8 mouse cellular contexts compared by ENCODE assay signal in genomic region chr11:78165761-78166109, GRCm38 (mm10). TPM values are rescaled to one million over a fixed set of nuclear protein-coding genes. Genes with fewer than 3 reads are reported as not detected.
A peak's percentile ranks its signal among the peaks of the same experiment; 100 is the strongest.
DNase-seq lines count a peak whose midpoint lies in the region; ATAC-seq and TF ChIP-seq lines count a peak whose summit lies in the region.

No protein-coding gene starts in this region.

- TF ChIP-seq POLR2A in testis, adult 2 months (IDR thresholded peaks at IDR 0.05; ENCODE audit: control insufficient read depth, low read depth, low read length): no peak

- H3K4me2 ChIP-seq in forebrain, embryonic 15.5 days (replicated peaks): peak overlapping the region; percentile 67
- peak overlapping the region; percentile 75 for H3K4me2 ChIP-seq in kidney, embryonic 14.5 days (replicated peaks; ENCODE audit: low read depth, low read length)

- H3K9ac ChIP-seq in forebrain, embryonic 15.5 days (replicated peaks): peak overlapping the region; percentile 95
- peak overlapping the region; percentile 99 for H3K9ac ChIP-seq in kidney, embryonic 14.5 days (ENCODE audit: low read depth, low read length)

- H3K9me3 ChIP-seq in forebrain, embryonic 15.5 days: no peaks in the 10 kb centered on the region
- H3K9me3 ChIP-seq in kidney, embryonic 14.5 days (ENCODE audit: control insufficient read depth, low read length): no peaks in the 10 kb centered on the region

- WGBS in forebrain, embryonic 15.5 days: 1% methylated on average over 16 of the region's 16 CpGs
- 2% methylated on average over 16 of the region's 16 CpGs for WGBS in kidney, embryonic 14.5 days

- peaks cover 30% of the 10 kb centered on the region for H3K4me1 ChIP-seq in forebrain, embryonic 15.5 days
- H3K4me1 ChIP-seq in kidney, embryonic 14.5 days (ENCODE audit: control insufficient read depth, insufficient read depth, low read length): peaks cover 34% of the 10 kb centered on the region
- H3K4me1 ChIP-seq in testis, adult 2 months (ENCODE audit: control insufficient read depth, insufficient read depth, low read length): peaks cover 28% of the 10 kb centered on the region

- peak; percentile 42 for DNase-seq in layer of hippocampus, adult 11-12 months (ENCODE audit: low spot score)
- DNase-seq in layer of hippocampus, postnatal 14 days (ENCODE audit: low spot score in 2 of 2): no peak
- DNase-seq in lung, postnatal 14 days: peak; percentile 68
- DNase-seq in left cerebral cortex, postnatal 25 days (ENCODE audit: low spot score in 2 of 2): no peak

- H3K4me3 ChIP-seq in forebrain, embryonic 15.5 days: peak overlapping the region; percentile 87
- peak overlapping the region; percentile 100 for H3K4me3 ChIP-seq in kidney, embryonic 14.5 days (ENCODE audit: low read length)
- peak overlapping the region; percentile 94 for H3K4me3 ChIP-seq in testis, adult 2 months (ENCODE audit: control insufficient read depth, low read depth, low read length)

- H3K27me3 ChIP-seq in forebrain, embryonic 15.5 days: no peaks in the 10 kb centered on the region
- H3K27me3 ChIP-seq in kidney, embryonic 14.5 days (ENCODE audit: control insufficient read depth, insufficient read depth, low read length): no peaks in the 10 kb centered on the region
- H3K27me3 ChIP-seq in testis, adult 2 months (ENCODE audit: control insufficient read depth, insufficient read depth, low read length): no peaks in the 10 kb centered on the region

- H3K27ac ChIP-seq in forebrain, embryonic 15.5 days (replicated peaks): peak overlapping the region; percentile 97
- H3K27ac ChIP-seq in kidney, embryonic 14.5 days (ENCODE audit: low read depth, low read length): peak overlapping the region; percentile 89
- peak overlapping the region; percentile 40 for H3K27ac ChIP-seq in testis, adult 2 months (ENCODE audit: control insufficient read depth, insufficient read depth, low read depth, low read length)

- no peak for TF ChIP-seq CTCF in testis, adult 2 months (IDR thresholded peaks at IDR 0.05; ENCODE audit: control insufficient read depth, insufficient read depth, insufficient replicate concordance, low read depth, low read length)

- peak; percentile 25 for ATAC-seq in activated CD4-positive, CD25-positive, alpha-beta regulatory T cell, adult 4 months
- peak; percentile 49 for ATAC-seq in forebrain, embryonic 15.5 days (replicated peaks)
- peak; percentile 24 for ATAC-seq in kidney, embryonic 14.5 days (ENCODE audit: low FRiP score, low TSS enrichment)

- H3K36me3 ChIP-seq in forebrain, embryonic 15.5 days: peaks cover 8% of the 10 kb centered on the region
- H3K36me3 ChIP-seq in kidney, embryonic 14.5 days (ENCODE audit: control insufficient read depth, insufficient read depth, low read length): peaks cover 18% of the 10 kb centered on the region
- no peaks in the 10 kb centered on the region for H3K36me3 ChIP-seq in testis, adult 2 months (ENCODE audit: control insufficient read depth, insufficient read depth, low read length)

- intact Hi-C loops in left cerebral cortex, postnatal 25 days (cut with DNase I): loop anchor here (2.0 kb wide), 1 partner anchor 71 kb away; the partner anchor contains the start of gene Fam222b

RNA-seq across cellular contexts. Expression of gene Traf4, which starts 0.3 kb away (rescaled TPM):
- 10 to 100 TPM; 33.8 to 34.9 TPM for total RNA-seq in layer of hippocampus, postnatal 14 days (2021)
- 1 to 10 TPM; 3.4 to 5.0 TPM for polyA plus RNA-seq in activated CD4-positive, CD25-positive, alpha-beta regulatory T cell, adult 4 months (2017; shearing (Covaris generic))
- polyA plus RNA-seq in forebrain, embryonic 15.5 days (2015; fragmentation: Nextera tagmentation; extraction: Ambion mirVana): 121 TPM in 2 replicates
- polyA plus RNA-seq in kidney, embryonic 14.5 days (2014; fragmentation: Nextera tagmentation; extraction: Ambion mirVana): 68.2 and 111 TPM in 2 replicates
- 9.5 and 12.5 TPM in 2 replicates for polyA plus RNA-seq in testis, adult 2 months (2012; rRNA removed)
- 10 to 100 TPM; 11.3 to 12.5 TPM for total RNA-seq in left cerebral cortex, postnatal 25 days (2021)

RNA-seq across cellular contexts. Expression of gene Nek8, which starts 10.7 kb away (rescaled TPM):
- 1 to 10 TPM; 4.2 to 4.7 TPM for total RNA-seq in layer of hippocampus, postnatal 14 days (2021)
- 10 to 100 TPM in 1 of 2 experiments, 1 to 10 TPM in 1; 9.4 to 13.2 TPM for polyA plus RNA-seq in activated CD4-positive, CD25-positive, alpha-beta regulatory T cell, adult 4 months (2017; shearing (Covaris generic))
- polyA plus RNA-seq in forebrain, embryonic 15.5 days (2015; fragmentation: Nextera tagmentation; extraction: Ambion mirVana): 4.8 and 5.7 TPM in 2 replicates
- 15.8 and 20.6 TPM in 2 replicates for polyA plus RNA-seq in kidney, embryonic 14.5 days (2014; fragmentation: Nextera tagmentation; extraction: Ambion mirVana)
- 22.2 and 22.3 TPM in 2 replicates for polyA plus RNA-seq in testis, adult 2 months (2012; rRNA removed)
- total RNA-seq in left cerebral cortex, postnatal 25 days (2021): 1 to 10 TPM; 3.1 to 3.2 TPM

RNA-seq across cellular contexts. Expression of gene Tlcd1, which starts 10.8 kb away (rescaled TPM):
- total RNA-seq in layer of hippocampus, postnatal 14 days (2021): 10 to 100 TPM; 33.0 to 37.0 TPM
- polyA plus RNA-seq in activated CD4-positive, CD25-positive, alpha-beta regulatory T cell, adult 4 months (2017; shearing (Covaris generic)): 1 to 10 TPM; 2.3 to 4.3 TPM
- 4.4 and 5.0 TPM in 2 replicates for polyA plus RNA-seq in forebrain, embryonic 15.5 days (2015; fragmentation: Nextera tagmentation; extraction: Ambion mirVana)
- 23.1 and 28.1 TPM in 2 replicates for polyA plus RNA-seq in kidney, embryonic 14.5 days (2014; fragmentation: Nextera tagmentation; extraction: Ambion mirVana)
- 65.1 and 73.7 TPM in 2 replicates for polyA plus RNA-seq in testis, adult 2 months (2012; rRNA removed)
- 10 to 100 TPM; 29.2 to 30.1 TPM for total RNA-seq in left cerebral cortex, postnatal 25 days (2021)

RNA-seq across cellular contexts. Expression of gene Rpl23a, which starts 17.6 kb away (rescaled TPM):
- total RNA-seq in layer of hippocampus, postnatal 14 days (2021): 100 to 1,000 TPM; 674 to 733 TPM
- polyA plus RNA-seq in activated CD4-positive, CD25-positive, alpha-beta regulatory T cell, adult 4 months (2017; shearing (Covaris generic)): 1,000 to 10,000 TPM; 3,988 to 4,036 TPM
- 896 and 935 TPM in 2 replicates for polyA plus RNA-seq in forebrain, embryonic 15.5 days (2015; fragmentation: Nextera tagmentation; extraction: Ambion mirVana)
- polyA plus RNA-seq in kidney, embryonic 14.5 days (2014; fragmentation: Nextera tagmentation; extraction: Ambion mirVana): 1,650 and 2,291 TPM in 2 replicates
- 125 and 137 TPM in 2 replicates for polyA plus RNA-seq in testis, adult 2 months (2012; rRNA removed)
- 100 to 1,000 TPM; 616 to 654 TPM for total RNA-seq in left cerebral cortex, postnatal 25 days (2021)

RNA-seq across cellular contexts. Expression of gene Rab34, which starts 22.5 kb away (rescaled TPM):
- total RNA-seq in layer of hippocampus, postnatal 14 days (2021): 10 to 100 TPM; 34.1 to 40.0 TPM
- polyA plus RNA-seq in activated CD4-positive, CD25-positive, alpha-beta regulatory T cell, adult 4 months (2017; shearing (Covaris generic)): not detected
- 55.9 and 56.3 TPM in 2 replicates for polyA plus RNA-seq in forebrain, embryonic 15.5 days (2015; fragmentation: Nextera tagmentation; extraction: Ambion mirVana)
- polyA plus RNA-seq in kidney, embryonic 14.5 days (2014; fragmentation: Nextera tagmentation; extraction: Ambion mirVana): 128 and 156 TPM in 2 replicates
- 10.4 and 13.2 TPM in 2 replicates for polyA plus RNA-seq in testis, adult 2 months (2012; rRNA removed)
- total RNA-seq in left cerebral cortex, postnatal 25 days (2021): 10 to 100 TPM; 20.2 to 24.8 TPM

Comparison
In these comparisons a context has a peak if more than half of its experiments do, and no peak if none do; other contexts are left out.
1. DNase-seq: peak in layer of hippocampus, adult 11-12 months (single experiment) and lung, postnatal 14 days (single experiment); none in layer of hippocampus, postnatal 14 days (0 of 2) and left cerebral cortex, postnatal 25 days (0 of 2).
2. H3K27ac ChIP-seq: peak in every context shown above with its lines; median percentile 97 in forebrain, embryonic 15.5 days; 89 in kidney, embryonic 14.5 days; 40 in testis, adult 2 months.
3. Peak in every context shown above with its lines, with median percentiles within 50 percentile points of each other: ATAC-seq and H3K4me3 ChIP-seq.